Mouse (Mus musculus) kidney, embryonic 16.5 days (tissue): ENCODE measurements at regions not wholly inside any gene's neighbourhood (a gene's known extent, or its start where the extent isn't known, plus 50 kb on each side); places are given as distances from the start of the nearest gene placed in this dataset.

Source experiments
- ATAC-seq: fragments of 200-750 bp; cut with Nextera tagmentation; 2 replicates; pipeline ENCODE4 v1.8.0; 2017; ENCODE audit warnings: moderate TSS enrichment; ENCODE audit not compliant: low FRiP score, low TSS enrichment
- H3K27ac ChIP-seq: fragments of 300-500 bp; sonication (generic); 2 replicates; pipeline ENCODE4 v1.5.1; 2014; ENCODE audit warnings: low read length
- H3K27me3 ChIP-seq: fragments of 300-500 bp; sonication (generic); 2 replicates; pipeline ENCODE4 v1.6.1; 2014; ENCODE audit warnings: low read length, control low read depth, mixed read lengths; ENCODE audit not compliant: insufficient read depth
- H3K36me3 ChIP-seq: fragments of 300-500 bp; sonication (generic); 2 replicates; pipeline ENCODE4 v1.6.1; 2014; ENCODE audit warnings: low read length, control low read depth, mixed read lengths; ENCODE audit not compliant: insufficient read depth
- H3K4me1 ChIP-seq: fragments of 300-500 bp; sonication (generic); 2 replicates; pipeline ENCODE4 v1.6.1; 2014; ENCODE audit warnings: low read length, control low read depth, mixed read lengths; ENCODE audit not compliant: insufficient read depth
- H3K4me2 ChIP-seq: fragments of 300-500 bp; sonication (generic); replicated peaks from 2 replicates; pipeline ENCODE4 v1.6.1; 2014; ENCODE audit warnings: low read depth, low read length
- H3K4me3 ChIP-seq: fragments of 300-500 bp; sonication (generic); 2 replicates; pipeline ENCODE4 v1.5.1; 2014; ENCODE audit warnings: mild to moderate bottlenecking, low read length
- H3K9ac ChIP-seq: fragments of 300-500 bp; sonication (generic); replicated peaks from 2 replicates; pipeline ENCODE4 v1.6.1; 2014; ENCODE audit warnings: low read length
- H3K9me3 ChIP-seq: fragments of 300-500 bp; sonication (generic); 2 replicates; pipeline ENCODE4 v1.6.1; 2016; ENCODE audit warnings: low read length, control low read depth
- WGBS: fragments of 180-500 bp; shearing (Covaris S2); extraction: QIAGEN DNeasy Blood & Tissue Kit; methylation state at CpG from one replicate; pipeline ENCODE4 v1.1.7; 2014; 5-methylcytosine and 5-hydroxymethylcytosine counted together

DNA sequence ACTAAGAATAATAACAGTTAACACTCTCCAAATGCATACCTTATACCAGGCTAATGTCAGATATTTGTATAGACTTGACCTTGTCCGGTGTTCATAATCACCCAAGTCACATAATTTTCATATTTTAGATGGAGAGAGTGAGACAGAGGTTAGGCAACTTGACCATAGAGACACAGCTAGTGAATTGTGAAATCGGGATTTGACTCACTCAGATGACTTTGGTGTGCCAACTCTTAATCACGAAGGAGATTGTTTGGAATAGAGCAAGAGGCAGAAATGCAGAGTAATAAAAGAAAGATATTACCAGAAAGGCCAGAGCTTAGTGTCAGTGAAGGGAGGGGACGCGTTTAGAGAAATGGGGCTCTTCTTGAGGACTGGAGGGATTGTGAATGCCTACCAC is 152.2 kb downstream of the Tmem26 start:
- Histone ChIP-seq H3K9ac (no peak overlapping the region), H3K27me3 (no peaks in the 10 kb centered on the region)

DNA sequence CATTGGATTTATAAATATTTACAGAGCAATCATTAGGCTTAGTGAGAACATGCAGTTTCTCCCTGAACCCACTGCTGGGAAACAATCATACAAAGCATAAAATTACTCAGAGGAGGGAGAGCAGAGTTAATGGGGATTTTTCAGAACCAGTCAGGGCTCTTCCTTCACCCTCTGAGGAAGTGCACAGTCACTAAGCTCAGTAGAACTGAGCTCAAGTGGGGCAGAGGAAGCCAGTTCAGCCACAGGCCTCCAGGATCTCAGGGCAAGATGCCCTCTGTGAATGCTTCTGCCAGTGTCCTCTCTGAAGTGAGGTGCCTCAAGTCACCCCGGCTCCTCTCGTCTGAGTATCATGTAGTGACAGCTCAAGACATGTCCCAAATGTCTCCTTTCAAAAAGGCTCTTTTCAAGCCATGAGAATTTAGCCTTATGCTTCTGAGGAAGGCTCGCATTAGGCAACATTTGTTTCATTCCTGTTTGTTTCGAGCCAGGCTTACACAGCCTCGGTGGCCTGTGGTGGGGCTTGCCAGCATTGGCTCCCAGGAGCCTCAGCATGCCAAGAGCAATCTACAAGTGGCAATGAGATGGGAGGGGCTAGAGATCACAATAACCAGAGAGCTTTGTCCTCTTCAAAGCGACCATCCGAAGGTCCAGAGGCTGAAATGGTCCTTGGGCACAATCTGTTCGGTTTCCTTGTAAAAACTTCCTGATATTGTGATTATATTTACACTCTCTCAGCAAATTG is 169.8 kb downstream of the Tmem26 start:
- H3K4me2 ChIP-seq, result no peak overlapping the region
- WGBS, result 59% methylated on average over 8 of the region's 8 CpGs
- no peak overlapping the region for H3K4me3 ChIP-seq
- 0 out of 2 replicates have a peak, but pooled peaks cover 4% of the 10 kb centered on the region for H3K9me3 ChIP-seq
- H3K36me3 ChIP-seq, result no peaks in the 10 kb centered on the region
- ATAC-seq, result no peak
- no peaks in the 10 kb centered on the region for H3K4me1 ChIP-seq
- H3K9ac ChIP-seq, result no peak overlapping the region
- H3K27ac ChIP-seq, result no peak overlapping the region
- no peaks in the 10 kb centered on the region for H3K27me3 ChIP-seq

More for the DNA sequence above, 152.2 kb downstream of the Tmem26 start:
- no peak for ATAC-seq
- WGBS, result 87% methylated on average over 5 of the region's 5 CpGs
- Histone ChIP-seq H3K36me3 (no peaks in the 10 kb centered on the region), H3K27ac (no peak overlapping the region), H3K4me3 (no peak overlapping the region), H3K4me1 (0 out of 2 replicates have a peak, but pooled peaks cover 5% of the 10 kb centered on the region), H3K4me2 (no peak overlapping the region), H3K9me3 (no peaks in the 10 kb centered on the region)

DNA sequence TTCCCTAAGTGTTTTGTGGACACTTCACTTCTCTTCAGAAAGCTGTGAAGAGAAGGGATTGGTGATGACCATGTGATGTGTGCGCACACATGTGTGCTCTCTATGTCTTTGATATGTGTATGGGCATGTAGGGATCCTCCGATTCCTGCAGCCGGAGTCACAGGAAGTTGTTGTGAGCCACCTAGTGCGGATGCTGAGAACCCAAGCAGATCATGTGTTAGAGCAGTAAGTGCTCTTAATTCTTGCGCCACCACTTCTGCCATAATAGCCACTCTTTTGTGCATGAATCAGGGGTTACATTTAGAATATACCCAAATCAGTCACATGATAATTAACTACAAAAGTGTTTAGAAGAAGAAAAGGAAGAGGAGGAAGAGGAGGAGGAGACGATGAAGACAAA is 170.7 kb downstream of the Tmem26 start:
- Histone ChIP-seq H3K9ac (no peak overlapping the region), H3K9me3 (0 out of 2 replicates have a peak, but pooled peaks cover 4% of the 10 kb centered on the region), H3K4me3 (no peak overlapping the region), H3K36me3 (no peaks in the 10 kb centered on the region), H3K4me1 (no peaks in the 10 kb centered on the region), H3K4me2 (no peak overlapping the region), H3K27ac (no peak overlapping the region), H3K27me3 (no peaks in the 10 kb centered on the region)
- 92% methylated on average over 6 of the region's 6 CpGs for WGBS
- ATAC-seq, result no peak

DNA sequence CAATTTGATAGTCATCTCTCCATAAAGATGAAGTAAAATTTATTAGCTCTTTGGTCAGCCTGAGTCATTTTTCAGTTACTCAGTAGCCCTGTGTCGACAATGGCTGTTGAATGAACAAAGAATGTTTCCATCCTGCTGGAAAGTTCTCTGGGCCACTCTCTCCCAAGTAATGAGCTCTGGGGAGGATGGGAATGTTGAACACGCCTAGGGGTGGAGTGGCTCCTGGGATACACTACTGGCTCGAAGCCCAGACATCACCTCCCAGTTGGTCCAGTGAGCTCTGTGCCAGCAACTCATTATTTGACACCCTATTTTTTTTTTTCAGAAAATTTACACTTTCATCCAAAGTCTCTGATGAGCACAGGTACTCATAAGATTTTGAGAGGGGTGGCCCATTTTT is 174.1 kb downstream of the Tmem26 start:
- H3K27ac ChIP-seq, result no peak overlapping the region
- no peak overlapping the region for H3K9ac ChIP-seq
- ATAC-seq, result no peak
- no peak overlapping the region for H3K4me2 ChIP-seq
- H3K27me3 ChIP-seq, result no peaks in the 10 kb centered on the region
- H3K4me3 ChIP-seq, result no peak overlapping the region
- 68% methylated on average over 3 of the region's 3 CpGs for WGBS
- no peaks in the 10 kb centered on the region for H3K4me1 ChIP-seq
- 0 out of 2 replicates have a peak, but pooled peaks cover 4% of the 10 kb centered on the region for H3K9me3 ChIP-seq
- no peaks in the 10 kb centered on the region for H3K36me3 ChIP-seq

DNA sequence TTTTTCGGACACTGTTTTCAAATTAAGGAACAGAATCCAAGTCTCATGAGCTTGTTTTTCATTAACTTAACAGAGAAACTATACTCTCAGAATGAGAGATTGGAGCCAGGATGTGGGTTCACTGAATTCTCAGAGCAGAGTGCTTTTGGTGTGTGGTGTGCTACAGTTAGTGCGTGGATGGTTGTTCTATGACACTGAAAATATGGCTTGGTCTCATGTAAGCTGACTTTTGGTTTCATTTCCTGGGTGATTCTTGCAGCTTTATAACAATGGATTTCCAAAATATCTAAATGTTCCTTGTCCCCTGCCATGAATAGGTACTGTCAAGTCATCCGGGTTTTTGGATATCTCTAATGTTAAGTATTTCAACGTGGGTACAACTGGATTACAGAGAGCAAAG is 177.7 kb downstream of the Tmem26 start:
- no peaks in the 10 kb centered on the region for H3K27me3 ChIP-seq
- WGBS, result 78% methylated on average over 4 of the region's 4 CpGs
- H3K9me3 ChIP-seq, result no peaks in the 10 kb centered on the region
- no peak overlapping the region for H3K4me2 ChIP-seq
- no peaks in the 10 kb centered on the region for H3K4me1 ChIP-seq
- H3K36me3 ChIP-seq, result no peaks in the 10 kb centered on the region
- no peak for ATAC-seq
- H3K9ac ChIP-seq, result no peak overlapping the region
- H3K27ac ChIP-seq, result no peak overlapping the region
- H3K4me3 ChIP-seq, result no peak overlapping the region

DNA sequence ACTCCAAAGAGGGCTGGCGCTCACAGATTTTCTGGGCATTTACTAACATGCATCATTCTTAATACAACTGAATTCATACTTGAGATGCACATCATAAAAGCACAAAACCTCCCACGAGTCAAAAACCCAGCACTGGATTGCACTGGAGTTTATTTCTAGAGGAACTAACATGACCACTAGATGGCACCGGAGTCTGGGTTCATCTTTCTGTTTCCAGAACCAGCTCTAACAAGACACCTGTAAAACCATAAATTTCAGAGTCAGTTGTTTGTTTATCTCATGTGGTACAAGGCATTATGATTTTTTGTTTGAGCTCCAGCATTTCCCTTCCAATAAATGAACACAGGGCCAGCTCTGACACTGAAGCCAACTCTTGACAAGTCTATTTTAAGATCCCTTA is 179.2 kb downstream of the Tmem26 start:
- Histone ChIP-seq H3K9ac (no peak overlapping the region), H3K36me3 (no peaks in the 10 kb centered on the region), H3K4me3 (no peak overlapping the region), H3K27ac (no peak overlapping the region), H3K4me2 (no peak overlapping the region), H3K4me1 (no peaks in the 10 kb centered on the region), H3K9me3 (no peaks in the 10 kb centered on the region), H3K27me3 (no peaks in the 10 kb centered on the region)
- no peak for ATAC-seq
- 23% methylated on average over 3 of the region's 3 CpGs for WGBS

DNA sequence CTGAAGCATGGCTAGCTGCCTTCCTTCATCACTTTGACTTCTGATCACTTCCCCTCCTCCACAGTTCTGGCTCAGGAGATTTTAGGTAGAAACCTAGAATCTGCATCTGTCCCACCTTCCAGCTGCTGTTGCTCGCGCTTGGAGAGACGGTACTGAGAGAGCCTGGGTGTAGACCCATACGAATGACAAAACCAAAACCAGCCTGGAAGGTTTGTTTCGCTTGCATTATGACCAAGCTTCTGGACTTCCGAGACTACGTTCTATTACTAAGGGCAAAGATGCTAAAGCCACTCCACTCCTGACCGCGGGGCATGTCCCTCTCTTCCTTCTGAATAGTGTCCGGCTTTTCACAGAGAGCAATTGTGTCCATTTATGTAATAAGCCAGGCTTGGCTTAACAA is 180.9 kb downstream of the Tmem26 start:
- no peaks in the 10 kb centered on the region for H3K36me3 ChIP-seq
- WGBS, result 95% methylated on average over 10 of the region's 10 CpGs
- no peak overlapping the region for H3K4me2 ChIP-seq
- H3K4me3 ChIP-seq, result no peak overlapping the region
- H3K9ac ChIP-seq, result no peak overlapping the region
- H3K27ac ChIP-seq, result no peak overlapping the region
- H3K4me1 ChIP-seq, result no peaks in the 10 kb centered on the region
- no peaks in the 10 kb centered on the region for H3K9me3 ChIP-seq
- ATAC-seq, result no peak
- H3K27me3 ChIP-seq, result no peaks in the 10 kb centered on the region

DNA sequence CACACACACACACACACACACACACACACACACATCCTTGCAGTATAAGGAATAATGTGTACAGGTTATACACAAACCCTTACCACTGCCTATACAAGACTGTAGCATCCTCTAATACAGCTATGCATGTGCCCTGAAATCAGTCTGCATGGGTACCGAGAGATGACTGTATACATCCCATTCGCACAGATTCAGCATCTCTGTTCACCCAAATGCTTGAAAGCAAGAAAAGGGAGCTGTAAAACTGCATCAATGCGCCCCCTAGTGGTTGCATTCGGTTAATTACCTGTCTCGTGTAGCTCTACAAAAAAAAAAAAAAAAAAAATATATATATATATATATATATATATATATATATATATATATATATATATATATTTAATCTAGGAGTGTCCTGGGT is 184.8 kb downstream of the Tmem26 start:
- Histone ChIP-seq H3K9ac (no peak overlapping the region), H3K9me3 (no peaks in the 10 kb centered on the region), H3K4me3 (no peak overlapping the region), H3K27me3 (no peaks in the 10 kb centered on the region), H3K4me2 (no peak overlapping the region), H3K27ac (no peak overlapping the region), H3K36me3 (no peaks in the 10 kb centered on the region), H3K4me1 (no peaks in the 10 kb centered on the region)
- ATAC-seq, result no peak
- WGBS, result 23% methylated on average over 5 of the region's 5 CpGs

DNA sequence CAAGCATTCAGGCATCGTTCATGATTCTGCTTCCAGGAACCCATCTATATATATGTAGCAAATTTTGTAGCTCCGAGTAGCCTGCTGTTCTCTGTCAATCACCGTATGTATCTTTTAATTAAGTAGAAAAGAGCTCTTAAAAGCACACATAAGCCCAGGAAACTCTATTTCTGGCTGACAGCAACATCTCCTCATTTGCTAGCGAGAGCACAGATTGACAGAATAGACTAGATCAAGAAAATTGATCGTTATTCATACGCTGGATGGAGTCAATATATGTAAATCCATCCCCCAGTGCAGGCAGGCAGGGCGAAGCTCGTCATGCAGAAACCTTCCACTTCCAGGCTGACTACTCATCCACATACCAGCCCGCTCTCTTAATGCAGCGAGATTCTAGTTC is 185.6 kb downstream of the Tmem26 start:
- Histone ChIP-seq H3K36me3 (no peaks in the 10 kb centered on the region), H3K27ac (no peak overlapping the region), H3K4me1 (no peaks in the 10 kb centered on the region), H3K27me3 (no peaks in the 10 kb centered on the region), H3K9me3 (no peaks in the 10 kb centered on the region), H3K4me2 (no peak overlapping the region), H3K4me3 (no peak overlapping the region), H3K9ac (no peak overlapping the region)
- ATAC-seq, result no peak
- WGBS, result 75% methylated on average over 10 of the region's 10 CpGs

DNA sequence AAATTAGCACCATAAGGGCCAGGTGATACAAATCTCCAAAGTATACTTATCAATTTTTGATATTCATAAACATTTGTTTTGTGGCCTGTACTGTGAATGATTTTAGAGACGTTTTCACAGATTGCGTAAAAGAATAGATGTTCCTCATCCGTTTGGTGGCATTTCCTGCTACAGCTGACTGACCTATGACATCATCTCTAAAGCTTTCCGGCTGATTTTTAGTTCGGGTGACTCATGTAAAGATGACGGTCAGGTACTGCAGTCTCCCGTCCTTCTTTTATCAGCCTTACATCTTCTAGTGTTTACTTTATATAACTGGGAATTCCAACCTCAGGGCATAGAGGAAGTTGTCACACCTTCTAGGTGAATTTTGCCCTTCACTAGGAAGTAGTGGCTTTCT is 192.7 kb downstream of the Tmem26 start:
- no peaks in the 10 kb centered on the region for H3K27me3 ChIP-seq
- WGBS, result 54% methylated on average over 7 of the region's 7 CpGs
- no peak overlapping the region for H3K4me3 ChIP-seq
- no peak for ATAC-seq
- H3K4me2 ChIP-seq, result no peak overlapping the region
- no peaks in the 10 kb centered on the region for H3K9me3 ChIP-seq
- no peaks in the 10 kb centered on the region for H3K36me3 ChIP-seq
- no peaks in the 10 kb centered on the region for H3K4me1 ChIP-seq
- H3K27ac ChIP-seq, result no peak overlapping the region
- no peak overlapping the region for H3K9ac ChIP-seq
